Mouse (Mus musculus) left cerebral cortex, postnatal 10 days (tissue): ENCODE measurements around the gene Zfp280c. TPM values are rescaled to one million over a fixed set of nuclear protein-coding genes. Genes with fewer than 3 reads are reported as not detected.
A peak's percentile ranks its signal among the peaks of the same experiment; 100 is the strongest.

Source experiments
- DNase-seq, 2 experiments: peaks; one replicate each; pipeline ENCODE4 v3.0.0; 2021 to 2022; ENCODE audit warnings: low spot score in 2 of 2, mixed read lengths in 1 of 2; ENCODE audit errors: extremely low spot score in 1 of 2
- intact Hi-C: fragments of 180-260 bp; cut with DNase I; formaldehyde crosslinking; loops from one replicate; pipeline ENCODE4 v1.15.1; 2025
- total RNA-seq, 2 experiments: library from RNA; stranded (reverse); gene quantifications; 2 replicates each; pipeline ENCODE4 v1.2.3; 2021

Zfp280c gene
- total RNA-seq, result 10 to 100 TPM; 25.6 to 30.6 TPM

DNA sequence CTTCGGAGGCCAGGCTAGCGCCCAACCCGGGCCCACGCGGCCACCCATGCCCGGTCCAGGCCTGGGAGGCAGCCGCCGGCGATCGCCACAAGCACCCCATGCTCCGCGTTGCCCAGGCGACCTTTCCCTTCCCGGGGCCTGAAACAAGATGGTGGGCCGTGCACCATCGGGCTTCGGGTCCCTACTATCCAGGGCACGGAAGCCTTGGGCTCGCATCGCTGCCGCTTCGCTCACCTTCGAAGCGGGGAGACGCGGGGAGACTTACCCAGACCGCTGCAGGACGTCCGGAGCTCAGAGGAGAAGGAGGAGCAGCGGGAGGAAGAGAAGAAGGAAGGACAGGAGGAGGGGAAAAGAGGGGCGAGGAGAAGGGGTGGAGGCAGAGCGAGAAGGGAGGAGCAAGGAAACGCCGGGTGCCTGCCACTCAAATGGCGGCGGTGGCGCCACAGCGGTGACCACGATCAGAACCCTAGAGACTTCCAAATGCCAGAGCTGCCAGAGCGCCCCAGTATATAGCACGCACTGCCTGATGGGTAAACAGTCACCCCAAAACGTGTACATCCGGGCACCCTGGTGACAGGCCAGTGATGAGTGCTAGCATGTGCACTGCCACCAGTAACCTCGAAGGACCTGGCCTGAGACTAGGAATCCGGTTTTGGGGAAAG lies at the start of gene Zfp280c:
TSS of gene Zfp280c (minus strand) at position 406 of the 662 bp plus-strand sequence.
- intact Hi-C loops, result no loop called here

GRCm38 (mm10) chrX:48637032-48637431 lies 42.7 kb upstream of the Zfp280c start:
- intact Hi-C loops, result no loop called here
- DNase-seq, result no peak

More for the DNA sequence above, at the start of gene Zfp280c:
- peak; percentile 46 to 69 for DNase-seq

- no peak for DNase-seq
- intact Hi-C loops, result no loop called here
Observed at GRCm38 (mm10) chrX:48624054-48624420, 29.7 kb upstream of the Zfp280c start.

GRCm38 (mm10) chrX:48623379-48624053 lies 29.2 kb upstream of the Zfp280c start, which contains the start of gene Slc25a14:
Slc25a14 (plus strand) TSS chrX:48623413.
- DNase-seq, result peak; percentile 62 to 86
- intact Hi-C loops, result no loop called here

- no peak for DNase-seq
- intact Hi-C loops, result no loop called here
Observed at GRCm38 (mm10) chrX:48623049-48623378, 28.7 kb upstream of the Zfp280c start.

DNA sequence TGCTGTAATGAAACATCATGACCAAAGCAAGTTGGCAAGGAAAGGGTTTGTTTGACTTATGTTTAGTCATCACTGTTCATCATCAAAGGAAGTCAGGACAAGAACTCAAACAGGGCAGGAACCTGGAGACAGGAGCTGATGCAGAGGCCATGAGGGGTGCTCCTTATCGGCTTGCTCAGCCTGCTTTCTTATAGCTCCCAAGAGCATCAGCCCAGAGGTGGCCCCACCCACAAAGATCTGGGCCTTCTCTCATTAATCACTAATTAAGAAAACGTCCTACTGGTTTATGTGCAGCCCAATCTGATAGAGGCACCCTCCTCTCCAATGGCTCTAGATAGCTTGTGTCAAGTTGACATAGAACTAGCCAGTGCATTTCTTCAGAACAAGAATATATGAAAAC lies 10.6 kb upstream of the Zfp280c start:
- DNase-seq, result no peak
- intact Hi-C loops, result no loop called here

GRCm38 (mm10) chrX:48596906-48597305 lies 2.6 kb upstream of the Zfp280c start:
- intact Hi-C loops, result no loop called here
- DNase-seq, result no peak

GRCm38 (mm10) chrX:48596053-48596452 lies 1.7 kb upstream of the Zfp280c start:
- no peak for DNase-seq
- intact Hi-C loops, result no loop called here

DNA sequence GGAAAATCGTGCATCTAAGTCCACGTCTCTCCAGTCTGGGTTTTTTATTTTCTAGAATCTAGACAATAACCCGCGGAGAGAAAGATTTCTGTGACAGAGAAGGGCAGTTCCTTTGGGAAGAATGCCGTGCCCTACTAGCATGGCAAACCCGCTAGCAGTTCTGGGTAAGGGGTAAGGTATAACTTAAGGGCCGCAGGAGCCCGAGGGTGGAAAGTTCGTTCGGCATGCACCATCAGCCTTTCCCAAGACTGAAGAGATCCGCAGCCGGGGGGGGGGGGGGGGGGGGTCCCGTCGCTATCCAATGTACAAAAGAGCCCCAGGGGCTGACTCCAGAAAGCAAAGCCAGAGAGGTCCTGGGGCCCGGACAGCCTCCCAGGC lies 594 bp downstream of the Zfp280c start:
- intact Hi-C loops, result no loop called here
- DNase-seq, result no peak

DNA sequence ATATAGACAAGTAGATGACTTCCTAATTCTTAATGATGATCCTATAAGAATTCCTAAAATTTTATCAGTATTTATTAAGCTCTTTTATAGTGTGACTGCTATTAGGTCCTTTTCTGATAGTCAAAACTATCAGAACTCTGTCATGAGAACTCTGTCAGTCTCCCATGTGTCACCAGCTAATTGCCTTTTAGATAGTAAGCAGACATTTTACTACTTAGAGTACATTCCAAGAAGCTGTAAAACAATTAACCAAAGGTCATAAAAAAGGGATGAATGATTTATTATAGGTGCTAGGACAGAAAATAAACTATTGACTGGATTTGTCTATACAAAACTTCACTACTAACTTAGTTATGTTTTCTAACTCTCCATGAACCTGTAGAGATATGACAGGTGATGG lies 11.0 kb downstream of the Zfp280c start:
- DNase-seq, result no peak
- intact Hi-C loops, result no loop called here

- intact Hi-C loops, result loop anchor here (5.0 kb wide), 1 partner anchor 540 kb away; no protein-coding TSS in a partner anchor
- DNase-seq, result peak; percentile 64 to 73
Observed at GRCm38 (mm10) chrX:48532175-48532574, 62.1 kb downstream of the Zfp280c start.

DNA sequence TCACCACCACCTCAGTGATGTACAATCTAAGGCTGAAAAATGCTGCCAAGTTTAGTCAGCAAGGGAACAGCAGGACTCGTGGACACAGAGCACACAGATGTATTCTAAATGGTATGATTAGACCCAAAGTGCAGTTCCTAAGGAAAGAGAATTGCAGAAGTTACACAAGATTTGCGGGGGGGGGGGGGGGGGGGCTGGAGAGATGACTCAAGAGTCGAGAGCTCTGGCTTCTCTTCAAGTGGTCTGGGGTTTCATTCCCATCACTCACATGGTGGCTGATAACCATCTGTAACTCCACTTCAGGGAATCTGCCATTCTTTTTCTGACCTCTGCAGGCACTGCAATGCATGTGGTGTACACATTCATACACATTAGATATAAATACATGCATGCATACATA lies 67.9 kb downstream of the Zfp280c start:
- intact Hi-C loops, result no loop called here
- DNase-seq, result no peak

DNA sequence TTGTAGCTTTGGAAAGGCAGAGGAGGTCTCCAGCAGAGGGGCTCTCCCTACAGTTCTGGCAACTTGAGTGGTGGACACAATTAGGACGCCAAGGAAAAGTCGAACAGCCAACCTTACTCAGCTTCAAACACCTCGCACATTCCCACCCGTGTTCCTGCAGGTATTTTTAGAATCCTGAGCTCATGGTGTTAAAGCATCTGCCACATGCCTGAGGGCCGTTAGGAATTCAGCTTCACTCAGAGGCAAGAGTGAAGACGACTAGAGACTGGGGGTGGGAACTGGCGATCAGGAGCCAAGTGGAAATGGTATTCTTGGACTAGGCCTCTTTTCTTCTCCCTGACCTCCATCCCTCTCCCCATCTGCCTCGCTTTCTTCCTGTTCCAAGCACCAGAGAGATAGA lies 68.4 kb downstream of the Zfp280c start:
- DNase-seq, result peak in 1 of 2 experiments; percentile 13
- intact Hi-C loops, result no loop called here

GRCm38 (mm10) chrX:48525332-48525731 lies 69.0 kb downstream of the Zfp280c start:
- no peak for DNase-seq
- intact Hi-C loops, result no loop called here

DNA sequence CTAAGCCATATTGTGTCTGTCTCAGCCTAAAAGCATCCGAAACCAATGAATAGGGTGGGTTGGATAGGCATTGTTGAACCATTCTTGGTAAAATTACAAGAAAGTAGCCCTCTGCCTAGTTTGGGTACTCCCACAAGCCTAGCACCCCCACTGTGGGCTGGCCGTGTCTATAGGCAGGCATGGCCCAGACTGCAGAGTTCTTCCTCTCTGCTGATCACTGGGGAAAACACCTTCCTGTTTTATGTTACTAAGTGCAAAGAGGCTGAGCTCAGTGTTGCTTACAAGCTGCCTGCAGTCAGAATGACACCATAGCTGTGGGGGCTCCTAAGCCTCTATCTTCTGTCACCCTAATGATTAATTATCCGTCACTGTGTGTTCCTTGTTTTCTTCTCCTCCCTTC lies 70.8 kb downstream of the Zfp280c start:
- DNase-seq, result no peak
- intact Hi-C loops, result no loop called here

DNA sequence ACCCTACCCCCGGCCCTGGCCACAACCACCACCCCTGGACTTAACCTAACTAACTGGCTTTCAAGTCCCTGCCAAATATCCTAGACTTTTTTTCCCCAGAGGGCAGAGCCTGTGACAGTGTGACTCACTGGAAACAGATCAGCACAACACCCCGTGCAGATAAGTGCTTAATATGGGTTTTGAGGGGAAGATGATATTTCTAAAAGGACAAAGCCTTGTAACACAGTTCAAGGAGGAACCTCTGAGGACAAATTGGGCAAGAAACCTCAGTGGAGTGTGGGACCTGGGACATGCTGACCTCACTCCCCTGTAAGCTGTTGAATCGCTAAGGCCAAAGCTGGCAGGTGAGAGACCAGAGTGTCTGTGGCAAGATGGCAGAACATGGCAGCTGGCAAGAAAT lies 72.7 kb downstream of the Zfp280c start:
- intact Hi-C loops, result no loop called here
- no peak for DNase-seq

- intact Hi-C loops, result no loop called here
- peak in 1 of 2 experiments; percentile 18 for DNase-seq
Observed at GRCm38 (mm10) chrX:48519549-48520085, 74.7 kb downstream of the Zfp280c start.

DNA sequence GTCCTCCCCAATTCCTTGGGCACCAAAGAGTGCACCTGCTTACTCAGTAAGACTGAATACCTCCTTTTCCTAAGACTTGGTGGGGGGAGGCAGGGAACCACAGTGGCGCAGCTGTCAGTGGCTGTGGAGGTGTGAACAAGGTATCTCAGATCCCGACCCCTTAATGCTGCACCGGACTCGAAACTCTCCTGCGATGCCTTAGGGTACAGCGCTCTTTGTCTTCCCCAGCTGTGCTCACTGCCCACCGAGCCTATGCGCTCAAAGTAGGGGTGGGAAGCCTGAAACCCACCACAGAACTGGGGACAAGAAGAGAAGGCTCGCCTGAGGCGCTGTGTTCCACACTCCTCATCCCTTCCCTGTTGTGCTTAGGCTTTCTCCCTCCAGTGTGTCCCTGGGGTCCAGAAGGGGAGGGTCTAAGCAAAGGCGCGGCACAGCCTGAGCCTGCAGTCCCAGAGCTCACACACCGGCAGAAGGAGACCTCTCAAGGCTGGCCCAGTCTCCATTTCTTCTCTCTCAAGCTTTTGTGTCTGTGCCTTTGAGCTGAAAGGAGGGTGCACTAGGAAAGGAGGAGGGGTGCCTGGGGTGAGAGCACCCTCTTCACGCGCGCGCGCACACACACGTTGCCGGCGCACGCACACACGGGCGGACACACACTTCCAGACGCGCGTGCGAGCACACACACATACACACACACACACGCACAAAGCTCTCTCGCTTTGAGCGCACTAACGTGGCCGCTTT lies 75.3 kb downstream of the Zfp280c start, which contains the start of gene Rab33a:
TSS of gene Rab33a (plus strand) at position 478 of the 741 bp plus-strand sequence.
- intact Hi-C loops, result no loop called here
- peak; percentile 29 to 51 for DNase-seq

DNA sequence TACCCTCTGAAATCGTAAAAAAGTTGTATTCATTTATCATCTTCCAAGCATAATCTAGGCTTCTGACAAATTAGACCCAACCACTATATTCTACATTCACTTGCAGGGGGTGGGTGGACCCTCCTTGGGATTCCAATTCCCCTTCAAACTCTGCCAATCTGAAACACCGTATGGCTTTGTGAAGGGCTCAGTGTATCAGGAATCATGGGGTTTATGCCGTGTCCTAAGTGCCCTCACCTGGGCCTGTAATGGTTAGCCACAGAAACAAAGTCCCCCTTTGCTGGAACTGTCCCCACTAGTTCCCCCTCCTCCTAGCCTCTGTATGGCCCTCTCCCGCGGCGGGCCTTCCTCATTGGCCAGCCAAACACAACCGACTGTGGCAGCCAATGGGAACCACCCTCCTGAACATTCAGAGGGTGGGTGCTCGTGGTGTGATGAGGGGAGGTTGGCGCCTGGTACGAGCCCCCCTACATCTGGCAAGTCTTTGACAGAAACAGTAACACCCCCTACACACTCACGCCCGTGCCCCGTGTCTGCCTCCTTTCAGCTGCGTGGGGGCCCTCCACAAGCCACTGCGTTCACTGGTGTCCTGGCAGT lies 76.0 kb downstream of the Zfp280c start:
- DNase-seq, result peak; percentile 51 to 67
- intact Hi-C loops, result no loop called here
